Mouse (Mus musculus) midbrain, embryonic 14.5 days (tissue): Measurements from ENCODE around the gene Myo16. TPM values are rescaled to one million over a fixed set of nuclear protein-coding genes. Genes with fewer than 3 reads are reported as not detected.

Experiments used
- ATAC-seq: fragments of 200-750 bp; cut with Nextera tagmentation; 2 replicates; pipeline ENCODE4 v1.8.0; 2017; ENCODE audit warnings: moderate number of reproducible peaks, moderate library complexity; ENCODE audit not compliant: low FRiP score, low TSS enrichment
- DNase-seq: peaks from one replicate; pipeline ENCODE4 v3.0.0-alpha.2; 2015
- H3K27ac ChIP-seq: fragments of 300-500 bp; sonication (generic); replicated peaks from 2 replicates; pipeline ENCODE4 v1.5.1; 2014; ENCODE audit warnings: mild to moderate bottlenecking, low read depth, low read length, moderate library complexity
- H3K27me3 ChIP-seq: fragments of 300-500 bp; sonication (generic); 2 replicates; pipeline ENCODE4 v1.6.1; 2014; ENCODE audit warnings: low read length, control low read depth, mixed read lengths; ENCODE audit not compliant: control insufficient read depth, insufficient read depth
- H3K36me3 ChIP-seq: fragments of 300-500 bp; sonication (generic); 2 replicates; pipeline ENCODE4 v1.6.1; 2014; ENCODE audit warnings: low read length, control low read depth; ENCODE audit not compliant: control insufficient read depth, insufficient read depth
- H3K4me1 ChIP-seq: fragments of 300-500 bp; sonication (generic); 2 replicates; pipeline ENCODE4 v1.6.1; 2014; ENCODE audit warnings: mild to moderate bottlenecking, antibody characterized with exemption, low read length, control low read depth; ENCODE audit not compliant: control insufficient read depth, insufficient read depth
- H3K4me2 ChIP-seq: fragments of 300-500 bp; sonication (generic); 2 replicates; pipeline ENCODE4 v1.6.1; 2014; ENCODE audit warnings: mild to moderate bottlenecking, low read length, moderate library complexity
- H3K4me3 ChIP-seq: fragments of 300-500 bp; sonication (generic); replicated peaks from 2 replicates; pipeline ENCODE4 v1.5.1; 2014; ENCODE audit warnings: low read depth, low read length
- H3K9ac ChIP-seq: fragments of 300-500 bp; sonication (generic); replicated peaks from 2 replicates; pipeline ENCODE4 v1.6.1; 2014; ENCODE audit warnings: mild to moderate bottlenecking, low read length, moderate library complexity
- H3K9me3 ChIP-seq: fragments of 300-500 bp; sonication (generic); 2 replicates; pipeline ENCODE4 v1.6.1; 2016; ENCODE audit warnings: low read length, control low read depth, mixed read lengths; ENCODE audit not compliant: control insufficient read depth
- WGBS: fragments of 180-500 bp; shearing (Covaris S2); extraction: QIAGEN DNeasy Blood & Tissue Kit; methylation state at CpG from one replicate; pipeline ENCODE4 v1.1.7; 2014; 5-methylcytosine and 5-hydroxymethylcytosine counted together
- polyA plus RNA-seq: library from polyadenylated mRNA; unstranded; fragments of >200 nt; fragmentation: Nextera tagmentation; extraction: Ambion mirVana; gene quantifications from 2 replicates; pipeline ENCODE4 v1.2.1, GENCODE M21; 2014

Gene Myo16
- polyA plus RNA-seq, 1 experiment from 2014 or later, result 6.1 TPM

GRCm38 (mm10) chr8:10489738-10490419 lies 336.2 kb downstream of the Myo16 start:
- WGBS, result 84% methylated on average over 10 of the region's 10 CpGs
- H3K27me3 ChIP-seq, result no peaks in the 10 kb centered on the region
- H3K9me3 ChIP-seq, result no peaks in the 10 kb centered on the region
- no peak overlapping the region for H3K4me3 ChIP-seq
- H3K9ac ChIP-seq, result no peak overlapping the region
- DNase-seq (peak; percentile 30), ATAC-seq (no peak)
- no peaks in the 10 kb centered on the region for H3K36me3 ChIP-seq
- no peaks in the 10 kb centered on the region for H3K4me1 ChIP-seq
- no peak overlapping the region for H3K4me2 ChIP-seq
- no peak overlapping the region for H3K27ac ChIP-seq

GRCm38 (mm10) chr8:10490420-10490784 lies 336.7 kb downstream of the Myo16 start:
- no peak overlapping the region for H3K4me2 ChIP-seq
- H3K4me3 ChIP-seq, result no peak overlapping the region
- H3K27me3 ChIP-seq, result no peaks in the 10 kb centered on the region
- no peak overlapping the region for H3K9ac ChIP-seq
- H3K4me1 ChIP-seq, result no peaks in the 10 kb centered on the region
- no peaks in the 10 kb centered on the region for H3K9me3 ChIP-seq
- no peaks in the 10 kb centered on the region for H3K36me3 ChIP-seq
- no peak overlapping the region for H3K27ac ChIP-seq
- WGBS, result 96% methylated on average over 2 of the region's 2 CpGs
- ATAC-seq, result no peak
- peak; percentile 26 for DNase-seq

GRCm38 (mm10) chr8:10490874-10491273 lies 337.2 kb downstream of the Myo16 start:
- H3K4me1 ChIP-seq, result no peaks in the 10 kb centered on the region
- H3K4me3 ChIP-seq, result no peak overlapping the region
- no peak overlapping the region for H3K9ac ChIP-seq
- DNase-seq, result no peak
- no peaks in the 10 kb centered on the region for H3K9me3 ChIP-seq
- no peaks in the 10 kb centered on the region for H3K27me3 ChIP-seq
- WGBS, result 76% methylated on average over 6 of the region's 6 CpGs
- no peak overlapping the region for H3K4me2 ChIP-seq
- H3K27ac ChIP-seq, result no peak overlapping the region
- no peak for ATAC-seq
- H3K36me3 ChIP-seq, result no peaks in the 10 kb centered on the region

GRCm38 (mm10) chr8:10499846-10500245 lies 346.1 kb downstream of the Myo16 start:
- 12% methylated on average over 8 of the region's 8 CpGs for WGBS
- H3K4me3 ChIP-seq, result no peak overlapping the region
- ATAC-seq (no peak), DNase-seq (no peak)
- no peaks in the 10 kb centered on the region for H3K9me3 ChIP-seq
- 0 out of 2 replicates have a peak, but pooled peaks cover 5% of the 10 kb centered on the region for H3K4me1 ChIP-seq
- H3K27me3 ChIP-seq, result no peaks in the 10 kb centered on the region
- no peak overlapping the region for H3K9ac ChIP-seq
- no peak overlapping the region for H3K4me2 ChIP-seq
- no peak overlapping the region for H3K27ac ChIP-seq
- H3K36me3 ChIP-seq, result no peaks in the 10 kb centered on the region

DNA sequence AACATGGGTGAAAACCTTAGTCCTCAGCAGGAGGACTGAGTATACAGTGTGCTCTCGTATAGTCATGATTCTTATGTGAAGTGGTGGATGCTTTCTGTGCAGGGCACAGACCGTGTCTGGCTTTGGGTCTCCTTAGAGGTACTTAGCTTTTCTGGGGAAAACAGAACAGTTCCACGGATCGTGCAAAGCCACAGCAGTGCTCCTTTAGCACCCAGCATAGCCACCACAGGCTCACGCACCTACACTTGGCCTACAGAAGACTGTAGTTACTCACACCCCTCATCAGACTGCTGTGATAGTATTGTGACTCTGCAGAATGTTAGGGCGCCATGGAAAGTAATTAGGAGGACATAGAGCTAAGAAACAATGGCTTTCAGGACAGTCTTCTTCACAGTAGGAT lies 346.8 kb downstream of the Myo16 start:
- no peak overlapping the region for H3K9ac ChIP-seq
- H3K36me3 ChIP-seq, result no peaks in the 10 kb centered on the region
- DNase-seq, result no peak
- H3K4me2 ChIP-seq, result no peak overlapping the region
- WGBS, result 82% methylated on average over 6 of the region's 6 CpGs
- no peaks in the 10 kb centered on the region for H3K9me3 ChIP-seq
- 0 out of 2 replicates have a peak, but pooled peaks cover 5% of the 10 kb centered on the region for H3K4me1 ChIP-seq
- H3K27me3 ChIP-seq, result no peaks in the 10 kb centered on the region
- no peak overlapping the region for H3K27ac ChIP-seq
- ATAC-seq, result no peak
- H3K4me3 ChIP-seq, result no peak overlapping the region

DNA sequence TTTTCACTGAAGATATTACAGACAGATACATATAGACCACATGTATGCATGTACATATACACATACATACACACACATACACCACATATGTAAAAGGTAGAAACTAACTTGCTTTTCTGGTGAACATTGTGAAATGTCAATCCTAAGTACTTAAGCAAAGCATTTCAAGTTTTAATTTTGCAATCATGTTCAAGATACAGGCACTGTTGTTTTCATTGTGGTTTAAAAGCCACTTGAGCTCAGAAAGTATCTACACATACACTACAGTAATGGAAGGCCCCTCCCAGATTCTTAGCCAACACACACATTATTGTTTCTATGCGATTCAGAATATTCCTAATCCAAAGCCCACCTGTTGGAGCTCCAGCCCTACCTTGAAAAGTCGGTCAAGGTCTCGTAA lies 348.0 kb downstream of the Myo16 start:
- DNase-seq, result no peak
- ATAC-seq, result no peak
- Histone ChIP-seq H3K4me3 (no peak overlapping the region), H3K27ac (no peak overlapping the region), H3K9me3 (no peaks in the 10 kb centered on the region), H3K4me2 (no peak overlapping the region), H3K4me1 (0 out of 2 replicates have a peak, but pooled peaks cover 5% of the 10 kb centered on the region), H3K27me3 (no peaks in the 10 kb centered on the region), H3K9ac (no peak overlapping the region), H3K36me3 (peaks cover under 1% of the 10 kb centered on the region; the same call in 1 of the 2 replicates)
- 93% methylated on average over 3 of the region's 3 CpGs for WGBS

- 81% methylated on average over 3 of the region's 3 CpGs for WGBS
- ATAC-seq (no peak), DNase-seq (no peak)
- Histone ChIP-seq H3K27me3 (no peaks in the 10 kb centered on the region), H3K4me1 (no peaks in the 10 kb centered on the region), H3K4me2 (no peak overlapping the region), H3K36me3 (no peaks in the 10 kb centered on the region), H3K9ac (no peak overlapping the region), H3K4me3 (no peak overlapping the region), H3K9me3 (no peaks in the 10 kb centered on the region), H3K27ac (no peak overlapping the region)
Measured at GRCm38 (mm10) chr8:10512105-10512504, 358.4 kb downstream of the Myo16 start.

DNA sequence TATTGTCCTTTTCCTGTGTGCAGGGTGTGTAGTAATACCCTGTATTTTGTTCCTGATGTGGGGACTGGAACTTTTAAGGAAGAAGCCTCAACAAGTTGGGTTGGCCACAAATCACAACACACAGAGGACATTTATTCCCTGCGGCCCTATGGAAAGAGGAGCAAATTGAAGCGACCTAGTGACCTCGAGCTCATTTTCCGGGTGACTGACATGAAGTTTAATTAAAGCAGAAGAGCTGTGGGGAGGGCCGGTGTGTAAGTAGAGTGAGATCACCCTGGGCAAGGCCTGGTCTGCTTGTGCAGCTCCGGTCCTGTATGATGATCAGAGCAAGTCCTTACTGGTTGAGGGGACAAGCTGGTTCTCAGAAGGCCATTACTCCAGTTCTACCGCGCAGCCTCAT lies 363.7 kb downstream of the Myo16 start:
- no peak overlapping the region for H3K27ac ChIP-seq
- H3K9ac ChIP-seq, result no peak overlapping the region
- H3K9me3 ChIP-seq, result no peaks in the 10 kb centered on the region
- H3K4me3 ChIP-seq, result no peak overlapping the region
- no peaks in the 10 kb centered on the region for H3K36me3 ChIP-seq
- no peaks in the 10 kb centered on the region for H3K27me3 ChIP-seq
- no peak overlapping the region for H3K4me2 ChIP-seq
- WGBS, result 77% methylated on average over 8 of the region's 8 CpGs
- H3K4me1 ChIP-seq, result no peaks in the 10 kb centered on the region
- no peak for DNase-seq
- no peak for ATAC-seq

DNA sequence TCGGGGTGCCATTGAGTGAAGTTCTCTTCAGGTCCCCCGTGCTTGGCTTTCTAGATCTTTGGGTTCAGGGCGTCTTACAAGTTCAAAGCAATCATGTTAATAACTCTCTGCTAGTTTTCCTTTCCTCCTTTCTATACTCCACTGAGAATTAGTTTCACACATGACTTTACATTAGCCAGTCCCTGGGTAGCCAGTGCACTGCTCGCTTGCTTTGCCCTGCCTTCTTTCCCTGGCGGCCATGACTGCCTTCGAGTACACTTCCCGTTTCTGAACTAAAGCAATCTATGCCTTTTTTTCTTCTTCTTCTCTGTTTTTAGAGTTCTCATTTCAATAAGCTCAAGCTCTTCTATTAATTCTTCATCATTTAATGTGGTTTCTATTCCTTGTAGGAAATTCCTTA lies 365.6 kb downstream of the Myo16 start:
- no peaks in the 10 kb centered on the region for H3K9me3 ChIP-seq
- no peaks in the 10 kb centered on the region for H3K36me3 ChIP-seq
- WGBS, result 84% methylated on average over 7 of the region's 7 CpGs
- H3K27me3 ChIP-seq, result no peaks in the 10 kb centered on the region
- no peak overlapping the region for H3K27ac ChIP-seq
- H3K4me2 ChIP-seq, result no peak overlapping the region
- no peaks in the 10 kb centered on the region for H3K4me1 ChIP-seq
- ATAC-seq, result no peak
- H3K9ac ChIP-seq, result no peak overlapping the region
- H3K4me3 ChIP-seq, result no peak overlapping the region
- DNase-seq, result no peak
